Mouse (Mus musculus) adrenal gland, postnatal 36 days (tissue): Measurements from ENCODE around the gene Kcnab1. TPM values are rescaled to one million over a fixed set of nuclear protein-coding genes. Genes with fewer than 3 reads are reported as not detected.
A peak's percentile ranks its signal among the peaks of the same experiment; 100 is the strongest.

Experiments used
- DNase-seq, 2 experiments: peaks; one replicate each; pipeline ENCODE4 v3.0.0; 2021; ENCODE audit warnings: mixed read lengths in 1 of 2
- total RNA-seq, 2 experiments: library from RNA; stranded (reverse); gene quantifications; 2 replicates each; pipeline ENCODE4 v1.2.3; 2021

Kcnab1 gene
- total RNA-seq, 2 experiments from 2014 or later = 0.82 to 1.1 TPM

- peak; percentile 63 to 67 for DNase-seq
These were observed 208.8 kb downstream of the Kcnab1 start for GRCm38 (mm10) chr3:65317876-65318537.

GRCm38 (mm10) chr3:65319248-65320008, 210.2 kb downstream of the Kcnab1 start:
- DNase-seq = peak; percentile 27 to 29

DNA sequence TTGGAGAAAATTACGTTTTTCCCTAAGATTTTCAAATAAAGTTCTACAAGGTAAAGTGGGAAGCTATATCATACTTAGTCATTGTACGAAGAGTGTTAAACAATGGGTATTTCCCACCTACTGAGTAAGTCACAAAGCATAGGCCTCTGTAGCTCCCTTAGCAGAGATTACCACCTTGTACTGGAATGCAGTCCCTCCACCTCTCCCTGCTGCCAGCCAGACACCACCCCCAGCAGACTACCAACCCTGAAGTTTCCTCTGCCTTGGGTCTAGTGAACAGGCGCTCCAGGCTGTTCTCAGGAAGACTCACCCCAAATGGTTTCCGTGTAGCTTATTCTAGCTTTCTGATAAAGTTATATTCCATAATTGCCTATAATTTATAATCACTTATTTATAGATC, 211.8 kb downstream of the Kcnab1 start:
- no peak for DNase-seq

- DNase-seq = no peak
These were observed 213.0 kb downstream of the Kcnab1 start for GRCm38 (mm10) chr3:65321981-65322779.

DNA sequence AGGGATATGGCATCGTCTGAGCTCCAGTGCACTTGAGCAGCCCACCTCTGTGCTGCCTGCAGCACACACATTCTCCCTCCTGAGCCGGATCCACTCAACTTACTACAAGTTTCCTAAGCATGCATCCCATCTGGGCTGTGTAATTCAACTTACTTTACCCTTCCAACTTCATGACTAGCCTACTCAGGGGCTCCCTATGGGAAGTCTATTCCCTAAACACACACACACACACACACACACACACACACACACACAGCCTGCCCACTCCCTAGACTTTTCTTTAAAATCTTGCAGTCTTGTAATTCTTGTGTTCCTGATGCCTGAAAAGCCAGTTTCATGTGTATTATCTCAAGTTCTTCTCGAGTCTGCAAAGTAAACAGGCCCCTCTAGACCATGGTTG, 216.1 kb downstream of the Kcnab1 start:
- DNase-seq = no peak

DNA sequence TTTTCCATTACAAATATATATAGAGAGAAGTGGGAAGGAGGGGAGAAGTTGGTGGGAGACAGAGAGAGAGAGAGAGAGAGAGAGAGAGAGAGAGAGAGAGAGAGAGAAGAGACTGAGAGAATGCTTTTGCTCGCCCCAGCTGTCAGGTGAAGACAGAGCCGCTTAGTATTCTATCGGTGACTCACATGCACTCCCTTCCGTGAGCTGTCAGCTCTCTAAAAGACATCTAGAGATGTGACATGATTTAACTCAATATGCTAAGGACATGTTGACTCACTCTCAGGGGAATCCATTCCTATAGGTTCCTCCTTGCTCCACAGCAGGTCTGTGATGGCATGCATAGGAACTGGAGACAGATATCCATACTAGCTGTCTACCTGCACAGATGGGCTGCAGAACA, 219.6 kb downstream of the Kcnab1 start:
- DNase-seq = no peak

DNA sequence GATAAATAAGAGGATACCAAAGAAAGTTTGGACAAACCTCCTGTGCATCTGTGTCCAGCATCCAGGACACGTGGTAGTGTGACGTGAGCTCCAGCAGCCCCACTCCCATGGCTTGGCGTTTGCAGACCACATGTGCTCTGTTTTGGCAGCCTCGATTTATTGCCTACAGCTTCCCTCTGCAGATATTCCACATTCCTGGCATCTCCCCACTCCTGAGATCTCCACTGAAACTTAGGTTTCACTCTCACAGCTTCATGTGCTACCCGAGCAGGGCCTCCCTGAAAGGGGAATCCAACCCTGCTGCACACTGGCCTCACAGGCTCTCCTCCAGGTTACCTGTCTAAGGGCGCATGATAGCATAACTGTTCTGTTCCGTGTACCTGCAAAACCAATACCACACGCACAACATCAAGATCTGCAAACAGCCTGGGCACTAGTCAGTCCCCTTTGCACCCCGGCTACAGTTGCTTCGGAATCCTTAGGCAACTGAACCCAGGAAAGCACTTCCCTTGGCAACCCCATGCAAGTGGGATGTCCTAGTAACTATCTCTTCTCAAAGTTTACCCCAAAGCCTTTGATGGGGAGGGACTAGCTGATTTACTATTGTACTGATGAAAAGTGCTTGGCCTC, 228.8 kb downstream of the Kcnab1 start:
- DNase-seq = no peak

- DNase-seq = no peak
These were observed 231.2 kb downstream of the Kcnab1 start for GRCm38 (mm10) chr3:65340173-65340951.

- no peak for DNase-seq
These were observed 237.0 kb downstream of the Kcnab1 start for GRCm38 (mm10) chr3:65346176-65346575.

GRCm38 (mm10) chr3:65352278-65353127, 243.3 kb downstream of the Kcnab1 start:
- DNase-seq = no peak

- DNase-seq = no peak
These were observed 244.3 kb downstream of the Kcnab1 start for GRCm38 (mm10) chr3:65353263-65354037.

- peak; percentile 18 to 23 for DNase-seq
These were observed 246.3 kb downstream of the Kcnab1 start for GRCm38 (mm10) chr3:65355479-65355878.

- peak; percentile 33 to 68 for DNase-seq
These were observed 249.1 kb downstream of the Kcnab1 start for GRCm38 (mm10) chr3:65358275-65358674.

GRCm38 (mm10) chr3:65358841-65359240, 249.7 kb downstream of the Kcnab1 start:
- DNase-seq = no peak

DNA sequence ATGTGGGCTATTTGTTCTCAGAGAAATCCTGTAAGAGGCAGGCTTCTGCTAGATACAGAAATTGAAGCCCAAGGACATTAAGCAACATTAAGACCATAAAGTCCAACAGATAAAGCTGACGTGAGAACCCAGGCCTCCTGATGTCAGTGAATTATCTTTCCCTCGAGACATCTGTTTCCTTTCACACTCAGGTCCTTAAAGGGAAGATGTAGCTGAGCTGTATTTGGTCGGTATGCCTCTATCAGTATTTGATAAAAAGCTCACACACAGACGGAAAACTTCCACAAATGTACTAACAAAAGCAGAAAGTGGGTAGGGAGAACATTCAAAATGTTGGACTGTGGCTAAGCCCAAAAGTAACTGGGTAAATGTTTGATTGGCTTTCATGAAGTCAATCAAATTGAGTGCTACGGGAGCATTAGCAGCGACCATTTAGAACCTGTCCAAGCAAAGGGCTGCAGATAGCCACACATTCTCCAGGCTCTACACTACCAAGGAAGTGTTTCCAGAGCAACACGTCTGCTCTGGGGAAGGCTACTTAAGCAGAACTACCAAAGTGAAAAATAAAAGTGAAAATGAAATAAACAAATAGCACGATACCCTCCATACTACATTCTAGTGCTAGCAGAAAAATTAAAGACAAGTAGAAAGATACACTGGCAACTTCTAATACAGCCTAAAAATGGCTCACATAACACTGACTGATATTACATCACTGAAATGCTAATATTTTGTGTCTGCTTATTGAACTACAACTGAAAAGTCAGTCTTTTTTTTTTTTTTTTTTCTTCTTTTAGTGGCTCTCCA, 251.2 kb downstream of the Kcnab1 start:
- DNase-seq = no peak

DNA sequence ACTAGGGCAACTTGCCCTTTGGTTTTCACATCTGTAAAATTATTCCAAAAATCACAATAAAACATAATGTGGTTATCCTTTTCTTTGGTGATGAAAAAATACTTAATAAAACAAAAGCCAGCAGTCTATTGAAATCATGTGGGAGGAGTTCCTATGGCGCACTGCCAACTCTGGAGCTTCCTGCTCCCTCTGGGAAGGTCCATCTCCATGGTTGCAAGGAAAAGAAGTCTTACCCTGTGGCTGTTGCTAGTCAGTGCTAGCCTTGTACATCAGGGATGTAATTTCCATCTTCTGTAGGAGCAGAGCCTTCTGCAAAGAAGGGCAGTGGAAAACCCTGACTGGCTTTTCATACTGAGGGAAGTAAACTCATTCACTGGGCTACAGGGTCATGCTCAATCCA, 254.3 kb downstream of the Kcnab1 start:
- DNase-seq = peak; percentile 44 to 47

DNA sequence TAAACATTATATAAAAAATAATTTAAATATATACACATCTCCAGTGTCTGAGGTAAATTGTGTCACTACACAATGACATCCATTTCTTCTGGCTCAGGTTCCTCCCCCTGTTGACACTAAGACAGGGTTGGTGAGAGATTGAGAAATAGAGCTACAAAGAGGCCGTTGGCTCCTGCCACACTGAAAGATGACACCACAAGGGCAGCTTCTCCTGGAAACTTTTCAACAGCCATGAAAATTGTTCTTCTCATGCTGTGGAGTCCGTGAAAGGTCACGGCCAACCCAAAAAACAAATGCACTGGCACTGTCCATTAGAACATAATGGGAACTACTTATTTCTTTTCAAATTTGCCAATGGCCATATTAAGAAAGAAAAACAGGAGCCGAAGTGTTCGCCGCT, 256.0 kb downstream of the Kcnab1 start:
- DNase-seq = peak; percentile 66 to 75

DNA sequence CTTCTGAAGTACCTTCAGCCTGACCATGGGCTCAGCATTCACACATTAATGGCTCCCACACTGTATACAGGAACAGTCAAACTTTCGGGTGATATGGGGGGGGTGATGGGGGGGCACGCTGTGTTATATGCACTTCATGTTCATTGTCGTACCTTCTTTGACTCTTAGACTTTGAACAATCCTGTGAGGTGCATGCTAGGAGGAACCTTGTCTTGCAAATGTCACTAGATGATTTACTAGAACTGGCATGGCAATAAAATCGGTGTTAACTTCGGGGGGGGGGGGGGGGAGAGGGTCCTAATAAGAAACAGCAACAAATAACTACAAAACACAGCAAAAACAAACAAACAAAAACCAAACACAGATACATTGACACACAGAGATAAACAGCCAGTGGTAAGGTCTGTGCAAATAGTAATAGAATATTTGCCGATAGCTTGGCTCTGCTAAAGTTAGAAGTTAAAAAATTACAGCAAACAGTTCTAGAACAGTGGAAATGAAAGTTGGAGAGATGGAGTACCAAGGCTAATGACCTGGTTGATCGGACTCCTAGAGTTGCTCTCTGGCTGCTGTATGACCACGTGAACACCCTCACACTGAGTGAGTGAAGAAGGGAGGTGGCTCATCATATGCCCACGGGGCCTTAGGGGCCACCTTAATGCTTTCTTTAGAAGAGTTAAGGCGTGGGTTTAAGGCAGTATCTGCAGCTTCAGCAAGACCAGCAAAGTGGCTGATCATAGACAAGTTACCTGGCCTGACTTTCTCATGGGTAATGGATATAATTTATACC, 256.9 kb downstream of the Kcnab1 start:
- no peak for DNase-seq
